Mouse (Mus musculus): ENCODE results near the gene Sec11a. TPM values are rescaled to one million over a fixed set of nuclear protein-coding genes. Genes with fewer than 3 reads are reported as not detected.

Gene Sec11a
- 68.7 TPM for polyA plus RNA-seq (2014; fragmentation: Illumina TruSeq; extraction: RNeasy Lipid Tissue Mini Kit (QIAGEN cat#74804); ENCODE audit: insufficient read depth, low read depth, low replicate concordance)

DNA sequence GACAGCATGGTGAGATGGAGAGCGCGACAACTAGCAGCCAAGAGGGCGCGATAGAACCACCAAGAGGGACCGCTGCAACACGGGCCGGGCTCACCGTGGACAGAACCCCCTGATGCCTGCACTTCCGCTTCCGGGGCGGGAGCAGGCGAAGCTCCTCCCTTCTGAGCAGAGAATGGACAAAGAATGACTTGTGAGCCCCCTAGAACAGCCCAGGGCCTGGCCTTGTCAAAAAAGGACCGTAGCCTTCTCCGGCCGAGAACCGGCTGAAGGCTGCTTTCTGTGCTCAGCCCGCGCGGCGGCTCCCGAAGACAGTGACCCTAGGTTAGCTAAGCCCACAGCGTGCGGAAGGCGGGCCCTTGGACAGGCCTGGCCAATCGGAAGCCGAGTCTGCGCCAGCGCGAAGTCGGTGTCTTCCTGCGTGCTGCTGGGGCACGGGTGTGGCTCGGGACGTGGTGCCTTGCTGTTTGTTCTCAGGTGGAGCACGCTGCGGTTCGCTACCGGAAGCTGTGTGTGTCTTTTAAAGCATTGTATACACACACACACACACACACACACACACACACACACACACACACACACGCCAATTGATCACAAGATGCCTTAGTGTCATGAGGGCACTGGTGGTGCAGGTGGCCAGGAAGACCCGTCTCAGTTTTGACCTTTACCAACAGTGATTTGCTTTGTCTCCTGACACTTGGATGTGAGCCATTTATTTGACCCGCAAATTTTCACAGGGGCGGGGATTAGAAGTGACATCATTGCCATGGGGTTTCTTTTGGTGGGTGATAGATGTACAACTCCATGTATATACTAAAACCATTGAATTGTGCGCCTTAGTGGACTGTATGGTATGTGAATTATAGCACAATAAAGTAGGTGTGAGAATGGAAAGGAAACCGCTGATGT lies at the start of gene Sec11a:
Sec11a (minus strand) TSS at position 336 of the 906 bp plus-strand sequence.

DNA sequence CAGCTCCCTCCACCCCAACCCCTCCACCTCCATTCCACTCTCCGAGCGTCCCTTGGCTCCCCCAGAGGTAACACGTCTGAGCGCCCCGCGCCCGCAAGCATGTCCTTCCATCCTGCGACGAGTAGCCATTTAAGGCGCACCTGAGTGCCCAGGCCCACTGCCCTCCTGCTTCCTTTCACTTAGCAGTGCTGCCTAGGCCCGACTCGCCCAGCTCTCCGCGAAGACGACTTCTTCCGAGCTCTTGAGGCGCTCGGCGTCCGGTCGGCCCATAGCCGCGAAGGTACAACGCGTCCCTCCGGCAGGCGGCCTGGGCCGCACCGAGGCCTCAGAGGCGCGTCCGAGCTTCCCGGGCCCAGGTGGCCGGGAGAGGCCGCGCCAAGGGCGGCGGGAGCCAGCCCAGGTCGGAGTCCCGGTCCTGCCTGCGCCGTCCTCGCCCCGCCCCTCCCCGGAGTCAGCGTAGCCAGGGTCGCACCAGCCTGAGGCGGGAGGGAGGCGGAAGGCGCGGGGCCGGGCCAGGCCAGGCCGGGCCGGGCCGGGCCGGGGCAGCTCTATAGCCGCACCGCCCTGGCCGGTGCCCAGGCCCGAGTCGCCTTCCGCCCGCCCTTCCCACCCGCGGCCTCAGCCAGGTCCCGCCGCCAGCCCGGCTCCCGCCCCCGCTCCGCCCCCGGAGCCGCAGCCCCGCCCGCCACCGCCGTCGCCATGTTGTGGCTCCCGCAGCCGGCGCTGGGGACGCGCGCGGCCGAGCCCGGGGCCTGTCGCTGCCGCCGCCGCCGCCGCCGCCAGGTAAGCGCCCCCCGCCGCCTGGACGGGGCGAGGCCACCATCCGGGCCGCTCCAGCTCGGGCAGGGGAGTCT lies 45.6 kb upstream of the Sec11a start, which contains the start of gene Zfp592:
Zfp592 (plus strand) TSS at position 702 of the 854 bp plus-strand sequence.

GRCm38 (mm10) chr7:80904921-80905515 lies 42.6 kb downstream of the Sec11a start, which contains the start of gene Nmb:
Gene Nmb, minus strand, starts transcription at chr7:80905076.

GRCm38 (mm10) chr7:80900944-80901501 lies 46.6 kb downstream of the Sec11a start, which contains the start of gene Wdr73:
Gene Wdr73, minus strand, starts transcription at chr7:80901269.

DNA sequence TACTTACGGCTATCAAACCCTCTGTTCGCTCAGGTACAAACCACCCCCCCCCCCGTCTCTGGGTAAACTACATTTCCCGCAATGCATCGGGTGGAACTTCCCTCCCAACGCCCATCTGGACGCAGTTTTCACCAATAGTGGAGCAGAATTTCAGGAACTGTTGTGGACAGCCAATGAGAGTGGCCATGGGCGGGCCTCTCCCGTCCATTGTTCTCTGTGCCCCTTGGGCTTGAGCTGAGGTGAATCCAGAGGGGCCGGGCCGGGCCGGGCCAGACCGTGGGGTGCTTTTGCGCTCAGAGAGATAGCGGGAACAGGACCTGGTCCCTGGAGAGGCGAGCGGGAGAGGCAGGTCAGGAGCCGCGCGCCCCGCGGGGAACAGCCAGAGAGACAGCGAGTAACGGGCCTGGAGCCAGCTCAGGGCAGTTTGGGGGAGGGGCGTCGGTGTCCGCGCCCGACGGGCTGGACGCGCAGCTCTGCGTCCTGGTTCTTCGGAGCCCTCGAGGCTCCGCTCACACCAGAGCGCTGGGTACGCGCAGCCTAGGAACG lies 86.8 kb downstream of the Sec11a start, which contains the start of gene Zscan2:
Zscan2 (plus strand) TSS at position 192 of the 546 bp plus-strand sequence.

Other genes starting within 250 kb of the Sec11a start
- gene Iqgap1, start 121.8 kb downstream of the Sec11a start, polyA plus RNA-seq (2014; fragmentation: Illumina TruSeq; extraction: RNeasy Lipid Tissue Mini Kit (QIAGEN cat#74804); ENCODE audit: insufficient read depth, low read depth, low replicate concordance): 57.4 TPM
- gene Zscan2, start 86.9 kb downstream of the Sec11a start, polyA plus RNA-seq (2014; fragmentation: Illumina TruSeq; extraction: RNeasy Lipid Tissue Mini Kit (QIAGEN cat#74804); ENCODE audit: insufficient read depth, low read depth, low replicate concordance): 3.9 TPM
- 12.9 TPM for gene Wdr73, start 46.5 kb downstream of the Sec11a start, polyA plus RNA-seq (2014; fragmentation: Illumina TruSeq; extraction: RNeasy Lipid Tissue Mini Kit (QIAGEN cat#74804); ENCODE audit: insufficient read depth, low read depth, low replicate concordance)
- gene Nmb, start 42.7 kb downstream of the Sec11a start, polyA plus RNA-seq (2014; fragmentation: Illumina TruSeq; extraction: RNeasy Lipid Tissue Mini Kit (QIAGEN cat#74804); ENCODE audit: insufficient read depth, low read depth, low replicate concordance): 6.8 TPM
- 10.4 TPM for gene Zfp592, start 45.9 kb upstream of the Sec11a start, polyA plus RNA-seq (2014; fragmentation: Illumina TruSeq; extraction: RNeasy Lipid Tissue Mini Kit (QIAGEN cat#74804); ENCODE audit: insufficient read depth, low read depth, low replicate concordance)
- 0.50 TPM for gene Alpk3, start 109.8 kb upstream of the Sec11a start, polyA plus RNA-seq (2014; fragmentation: Illumina TruSeq; extraction: RNeasy Lipid Tissue Mini Kit (QIAGEN cat#74804); ENCODE audit: insufficient read depth, low read depth, low replicate concordance)
- gene Slc28a1, start 167.0 kb upstream of the Sec11a start, polyA plus RNA-seq (2014; fragmentation: Illumina TruSeq; extraction: RNeasy Lipid Tissue Mini Kit (QIAGEN cat#74804); ENCODE audit: insufficient read depth, low read depth, low replicate concordance): not detected

Measured in lung, adult 10 weeks (tissue).